Mouse (Mus musculus) neural tube, embryonic 11.5 days (tissue): Measurements from ENCODE around the gene Tfcp2. TPM values are rescaled to one million over a fixed set of nuclear protein-coding genes. Genes with fewer than 3 reads are reported as not detected.
"Not testable (repeated sequence)": the region's sequence is repeated elsewhere in the genome, so short reads cannot be mapped to it uniquely, and the experiment has no call there.

Experiments
- ATAC-seq: fragments of 200-750 bp; cut with Nextera tagmentation; 2 replicates; pipeline ENCODE4 v1.8.0; 2017; ENCODE audit warnings: moderate number of reproducible peaks, mild to moderate bottlenecking, moderate TSS enrichment, moderate library complexity; ENCODE audit not compliant: insufficient read depth, low FRiP score, low TSS enrichment
- DNase-seq: peaks from one replicate; pipeline ENCODE4 v3.0.0-alpha.2; 2015; ENCODE audit warnings: low spot score
- H3K27ac ChIP-seq: fragments of 300-500 bp; sonication (generic); 2 replicates; pipeline ENCODE4 v1.5.1; 2014; ENCODE audit warnings: low read depth, mild to moderate bottlenecking, low read length
- H3K27me3 ChIP-seq: fragments of 300-500 bp; sonication (generic); 2 replicates; pipeline ENCODE4 v1.6.1; 2014; ENCODE audit warnings: mild to moderate bottlenecking, low read length, mixed read lengths; ENCODE audit not compliant: control insufficient read depth, insufficient read depth
- H3K36me3 ChIP-seq: fragments of 300-500 bp; sonication (generic); 2 replicates; pipeline ENCODE4 v1.6.1; 2014; ENCODE audit warnings: mild to moderate bottlenecking, low read length, moderate library complexity, mixed read lengths; ENCODE audit not compliant: control insufficient read depth, insufficient read depth
- H3K4me1 ChIP-seq: fragments of 300-500 bp; sonication (generic); 2 replicates; pipeline ENCODE4 v1.6.1; 2014; ENCODE audit warnings: low read length, mixed read lengths; ENCODE audit not compliant: control insufficient read depth, insufficient read depth
- H3K4me2 ChIP-seq: fragments of 300-500 bp; sonication (generic); 2 replicates; pipeline ENCODE4 v1.6.1; 2014; ENCODE audit warnings: low read depth, mild to moderate bottlenecking, moderate library complexity
- H3K4me3 ChIP-seq: fragments of 300-500 bp; sonication (generic); 2 replicates; pipeline ENCODE4 v1.5.1; 2014; ENCODE audit warnings: low read depth, low read length
- H3K9ac ChIP-seq: fragments of 300-500 bp; sonication (generic); 2 replicates; pipeline ENCODE4 v1.6.1; 2014; ENCODE audit warnings: mild to moderate bottlenecking, low read length
- H3K9me3 ChIP-seq: fragments of 300-500 bp; sonication (generic); 2 replicates; pipeline ENCODE4 v1.6.1; 2016; ENCODE audit warnings: low read length; ENCODE audit not compliant: control insufficient read depth
- WGBS: fragments of 180-500 bp; shearing (Covaris S2); extraction: QIAGEN DNeasy Blood & Tissue Kit; methylation state at CpG from one replicate; pipeline ENCODE4 v1.1.7; 2014; 5-methylcytosine and 5-hydroxymethylcytosine counted together
- polyA plus RNA-seq: library from polyadenylated mRNA; unstranded; fragments of >200 nt; fragmentation: Nextera tagmentation; extraction: Ambion mirVana; gene quantifications from 2 replicates; pipeline ENCODE4 v1.2.1, GENCODE M21; 2014

The Tfcp2 gene
- polyA plus RNA-seq, 1 experiment from 2014 or later = 30.2 TPM

GRCm38 (mm10) chr15:100574378-100574777 is 22.6 kb upstream of the Tfcp2 start:
- no peak for DNase-seq

GRCm38 (mm10) chr15:100573946-100574345 is 22.1 kb upstream of the Tfcp2 start:
- H3K4me2 ChIP-seq = no peak overlapping the region
- H3K27me3 ChIP-seq = no peaks in the 10 kb centered on the region
- H3K9me3 ChIP-seq = no peaks in the 10 kb centered on the region
- H3K27ac ChIP-seq = no peak overlapping the region
- no peak for ATAC-seq
- H3K9ac ChIP-seq = no peak overlapping the region
- DNase-seq = no peak
- no peaks in the 10 kb centered on the region for H3K36me3 ChIP-seq
- WGBS = 66% methylated on average over 6 of the region's 6 CpGs
- H3K4me1 ChIP-seq = no peaks in the 10 kb centered on the region
- H3K4me3 ChIP-seq = no peak overlapping the region

More at GRCm38 (mm10) chr15:100574378-100574777, 22.6 kb upstream of the Tfcp2 start:
- H3K36me3 ChIP-seq = no peaks in the 10 kb centered on the region
- no peaks in the 10 kb centered on the region for H3K9me3 ChIP-seq
- H3K27me3 ChIP-seq = no peaks in the 10 kb centered on the region
- H3K4me1 ChIP-seq = no peaks in the 10 kb centered on the region
- no peak overlapping the region for H3K27ac ChIP-seq
- ATAC-seq = no peak
- H3K4me3 ChIP-seq = no peak overlapping the region
- H3K9ac ChIP-seq = no peak overlapping the region
- 81% methylated on average over 2 of the region's 2 CpGs for WGBS
- H3K4me2 ChIP-seq = no peak overlapping the region

- no peak for ATAC-seq
- no peak overlapping the region for H3K27ac ChIP-seq
- H3K4me2 ChIP-seq = no peak overlapping the region
- H3K36me3 ChIP-seq = no peaks in the 10 kb centered on the region
- no peak overlapping the region for H3K4me3 ChIP-seq
- no peaks in the 10 kb centered on the region for H3K4me1 ChIP-seq
- H3K9ac ChIP-seq = no peak overlapping the region
- H3K9me3 ChIP-seq = no peaks in the 10 kb centered on the region
- WGBS = 62% methylated on average over 3 of the region's 3 CpGs
- H3K27me3 ChIP-seq = no peaks in the 10 kb centered on the region
- DNase-seq = no peak
Measured at GRCm38 (mm10) chr15:100569239-100569638, 17.4 kb upstream of the Tfcp2 start.

GRCm38 (mm10) chr15:100566531-100566930 is 14.7 kb upstream of the Tfcp2 start:
- Histone ChIP-seq H3K27me3 (no peaks in the 10 kb centered on the region), H3K4me2 (no peak overlapping the region), H3K4me1 (no peaks in the 10 kb centered on the region), H3K36me3 (no peaks in the 10 kb centered on the region), H3K4me3 (no peak overlapping the region), H3K27ac (no peak overlapping the region), H3K9me3 (no peaks in the 10 kb centered on the region), H3K9ac (no peak overlapping the region)
- DNase-seq (no peak), ATAC-seq (no peak)
- 67% methylated on average over 2 of the region's 2 CpGs for WGBS

- no peak overlapping the region for H3K27ac ChIP-seq
- no peak overlapping the region for H3K4me3 ChIP-seq
- H3K9me3 ChIP-seq = no peaks in the 10 kb centered on the region
- no peak overlapping the region for H3K4me2 ChIP-seq
- no peak for ATAC-seq
- H3K36me3 ChIP-seq = no peaks in the 10 kb centered on the region
- DNase-seq = no peak
- no peak overlapping the region for H3K9ac ChIP-seq
- H3K27me3 ChIP-seq = no peaks in the 10 kb centered on the region
- H3K4me1 ChIP-seq = no peaks in the 10 kb centered on the region
- WGBS = 82% methylated on average over 5 of the region's 5 CpGs
Measured at GRCm38 (mm10) chr15:100557705-100558433, 6.1 kb upstream of the Tfcp2 start.

GRCm38 (mm10) chr15:100556378-100556777 is 4.6 kb upstream of the Tfcp2 start:
- no peak overlapping the region for H3K4me2 ChIP-seq
- DNase-seq (no peak), ATAC-seq (no peak)
- no peak overlapping the region for H3K27ac ChIP-seq
- H3K9ac ChIP-seq = no peak overlapping the region
- H3K4me3 ChIP-seq = no peak overlapping the region
- no peaks in the 10 kb centered on the region for H3K36me3 ChIP-seq
- WGBS = 91% methylated on average over 9 of the region's 9 CpGs
- H3K9me3 ChIP-seq = no peaks in the 10 kb centered on the region
- no peaks in the 10 kb centered on the region for H3K4me1 ChIP-seq
- H3K27me3 ChIP-seq = no peaks in the 10 kb centered on the region

GRCm38 (mm10) chr15:100555965-100556364 is 4.2 kb upstream of the Tfcp2 start:
- H3K36me3 ChIP-seq = no peaks in the 10 kb centered on the region
- H3K27me3 ChIP-seq = no peaks in the 10 kb centered on the region
- WGBS = 92% methylated on average over 5 of the region's 5 CpGs
- no peaks in the 10 kb centered on the region for H3K9me3 ChIP-seq
- H3K4me3 ChIP-seq = no peak overlapping the region
- no peak overlapping the region for H3K9ac ChIP-seq
- ATAC-seq (no peak), DNase-seq (no peak)
- no peaks in the 10 kb centered on the region for H3K4me1 ChIP-seq
- no peak overlapping the region for H3K27ac ChIP-seq
- H3K4me2 ChIP-seq = no peak overlapping the region

GRCm38 (mm10) chr15:100550280-100550679 is 1.5 kb downstream of the Tfcp2 start:
- no peaks in the 10 kb centered on the region for H3K27me3 ChIP-seq
- H3K4me1 ChIP-seq = no peaks in the 10 kb centered on the region
- no peaks in the 10 kb centered on the region; the same call in 1 of the 2 replicates for H3K36me3 ChIP-seq
- WGBS = 97% methylated on average over 4 of the region's 4 CpGs
- no peak overlapping the region for H3K9ac ChIP-seq
- peak overlapping the region; percentile 95 for H3K4me2 ChIP-seq
- DNase-seq (no peak), ATAC-seq (no peak)
- H3K4me3 ChIP-seq = peak overlapping the region; percentile 80; the same call in 1 of the 2 replicates
- H3K9me3 ChIP-seq = no peaks in the 10 kb centered on the region
- no peak overlapping the region for H3K27ac ChIP-seq

GRCm38 (mm10) chr15:100543651-100544030 is 8.2 kb downstream of the Tfcp2 start:
- not testable (repeated sequence) for ATAC-seq, H3K4me1 ChIP-seq, H3K9ac ChIP-seq, H3K4me3 ChIP-seq, H3K27me3 ChIP-seq, H3K4me2 ChIP-seq, DNase-seq, H3K27ac ChIP-seq, H3K9me3 ChIP-seq, H3K36me3 ChIP-seq
- WGBS = 99% methylated on average over 14 of the region's 14 CpGs
